Mouse (Mus musculus) stomach, embryonic 15.5 days (tissue): ENCODE measurements around the gene Clic1. TPM values are rescaled to one million over a fixed set of nuclear protein-coding genes. Genes with fewer than 3 reads are reported as not detected.
A peak's percentile ranks its signal among the peaks of the same experiment; 100 is the strongest.

Source experiments
- ATAC-seq: fragments of 200-750 bp; cut with Nextera tagmentation; 2 replicates; pipeline ENCODE4 v1.8.0; 2017; ENCODE audit warnings: low read depth, moderate number of reproducible peaks, moderate TSS enrichment; ENCODE audit not compliant: insufficient read depth, low FRiP score
- H3K27ac ChIP-seq: fragments of 300-500 bp; sonication (generic); 2 replicates; pipeline ENCODE4 v1.5.1; 2015; ENCODE audit warnings: mild to moderate bottlenecking, inconsistent platforms
- H3K27me3 ChIP-seq: fragments of 300-500 bp; sonication (generic); replicated peaks from 2 replicates; pipeline ENCODE4 v1.6.1; 2015; ENCODE audit warnings: inconsistent platforms
- H3K36me3 ChIP-seq: fragments of 300-500 bp; sonication (generic); 2 replicates; pipeline ENCODE4 v1.6.1; 2015; ENCODE audit warnings: inconsistent platforms
- H3K4me1 ChIP-seq: fragments of 300-500 bp; sonication (generic); 2 replicates; pipeline ENCODE4 v1.6.1; 2015; ENCODE audit warnings: inconsistent platforms
- H3K4me2 ChIP-seq: fragments of 300-500 bp; sonication (generic); 2 replicates; pipeline ENCODE4 v1.6.1; 2015; ENCODE audit warnings: mild to moderate bottlenecking, inconsistent platforms
- H3K4me3 ChIP-seq: fragments of 300-500 bp; sonication (generic); replicated peaks from 2 replicates; pipeline ENCODE4 v1.5.1; 2015; ENCODE audit warnings: inconsistent platforms
- H3K9ac ChIP-seq: fragments of 300-500 bp; sonication (generic); 2 replicates; pipeline ENCODE4 v1.6.1; 2015; ENCODE audit warnings: inconsistent platforms
- H3K9me3 ChIP-seq: fragments of 300-500 bp; sonication (generic); 2 replicates; pipeline ENCODE4 v1.6.1; 2016; ENCODE audit warnings: inconsistent platforms
- WGBS: fragments of 180-500 bp; shearing (Covaris S2); methylation state at CpG from one replicate; pipeline ENCODE4 v1.1.7; 2015; 5-methylcytosine and 5-hydroxymethylcytosine counted together
- polyA plus RNA-seq: library from polyadenylated mRNA; unstranded; fragments of >200 nt; fragmentation: Nextera tagmentation; extraction: Ambion mirVana; gene quantifications from 2 replicates; pipeline ENCODE4 v1.2.1, GENCODE M21; 2015

Gene Clic1
- polyA plus RNA-seq, 1 experiment from 2014 or later = 363 TPM

GRCm38 (mm10) chr17:35105740-35106389 is 56.1 kb downstream of the Clic1 start:
- 0 out of 2 replicates have a peak overlapping the region, but pooled peaks have one; percentile 21 for H3K4me2 ChIP-seq
- H3K4me1 ChIP-seq = peaks cover 3% of the 10 kb centered on the region; the same call in 1 of the 2 replicates
- 26% methylated on average over 13 of the region's 13 CpGs for WGBS
- no peaks in the 10 kb centered on the region for H3K27me3 ChIP-seq
- H3K9me3 ChIP-seq = no peaks in the 10 kb centered on the region
- ATAC-seq = no peak
- no peak overlapping the region for H3K4me3 ChIP-seq
- no peak overlapping the region for H3K27ac ChIP-seq
- peaks cover 19% of the 10 kb centered on the region for H3K36me3 ChIP-seq
- H3K9ac ChIP-seq = no peak overlapping the region

- no peak for ATAC-seq
- H3K9ac ChIP-seq = no peak overlapping the region
- no peak overlapping the region for H3K4me2 ChIP-seq
- H3K9me3 ChIP-seq = no peaks in the 10 kb centered on the region
- peaks cover 3% of the 10 kb centered on the region; the same call in 1 of the 2 replicates for H3K4me1 ChIP-seq
- H3K27me3 ChIP-seq = no peaks in the 10 kb centered on the region
- no peak overlapping the region for H3K4me3 ChIP-seq
- 64% methylated on average over 3 of the region's 3 CpGs for WGBS
- no peak overlapping the region for H3K27ac ChIP-seq
- H3K36me3 ChIP-seq = peaks cover 13% of the 10 kb centered on the region
These were observed 56.8 kb downstream of the Clic1 start for GRCm38 (mm10) chr17:35106522-35106921.

- Histone ChIP-seq H3K36me3 (0 out of 2 replicates have a peak, but pooled peaks cover 2% of the 10 kb centered on the region), H3K4me1 (peaks cover 3% of the 10 kb centered on the region; the same call in 1 of the 2 replicates), H3K9ac (no peak within 1 kb of the TSS), H3K4me2 (no peak within 1 kb of the TSS), H3K4me3 (no peak within 1 kb of the TSS), H3K9me3 (no peaks in the 10 kb centered on the region), H3K27ac (no peak within 1 kb of the TSS), H3K27me3 (no peaks in the 10 kb centered on the region)
- ATAC-seq = no peak
- WGBS = 75% methylated on average over 6 of the region's 6 CpGs
These were observed 58.3 kb downstream of the Clic1 start, which contains the start of gene Ly6g5c for GRCm38 (mm10) chr17:35108097-35108496. Ly6g5c (plus strand) TSS chr17:35108279.

Other genes starting within 250 kb of the Clic1 start
- 1.1 and 1.7 TPM in 2 replicates for gene Cyp21a1, start 245.4 kb upstream of the Clic1 start, polyA plus RNA-seq
- gene Stk19, start 213.0 kb upstream of the Clic1 start, polyA plus RNA-seq = 25.7 and 26.5 TPM in 2 replicates
- gene Dxo, start 212.9 kb upstream of the Clic1 start, polyA plus RNA-seq = 52.9 and 53.1 TPM in 2 replicates
- 39.5 and 48.8 TPM in 2 replicates for gene Skiv2l, start 199.8 kb upstream of the Clic1 start, polyA plus RNA-seq
- 87.8 and 103 TPM in 2 replicates for gene Nelfe, start 199.6 kb upstream of the Clic1 start, polyA plus RNA-seq
- 20.8 and 30.4 TPM in 2 replicates for gene Cfb, start 187.4 kb upstream of the Clic1 start, polyA plus RNA-seq
- 2.7 and 3.0 TPM in 2 replicates for gene Zbtb12, start 170.5 kb upstream of the Clic1 start, polyA plus RNA-seq
- gene Gm20547, start 167.9 kb upstream of the Clic1 start, polyA plus RNA-seq = not detected in 2 replicates
- gene C2, start 151.7 kb upstream of the Clic1 start, polyA plus RNA-seq = 4.4 and 6.2 TPM in 2 replicates
- 70.0 and 74.5 TPM in 2 replicates for gene Ehmt2, start 151.5 kb upstream of the Clic1 start, polyA plus RNA-seq
- gene Slc44a4, start 135.5 kb upstream of the Clic1 start, polyA plus RNA-seq = 15.2 and 17.9 TPM in 2 replicates
- gene Neu1, start 118.7 kb upstream of the Clic1 start, polyA plus RNA-seq = 36.9 and 44.5 TPM in 2 replicates
- 0.34 and 0.90 TPM in 2 replicates for gene Hspa1b, start 90.7 kb upstream of the Clic1 start, polyA plus RNA-seq
- gene Gm20481, start 80.1 kb upstream of the Clic1 start, polyA plus RNA-seq = not detected in 2 replicates
- 9.9 and 12.1 TPM in 2 replicates for gene Hspa1a, start 77.8 kb upstream of the Clic1 start, polyA plus RNA-seq
- gene Hspa1l, start 77.3 kb upstream of the Clic1 start, polyA plus RNA-seq = 0.49 and 0.89 TPM in 2 replicates
- 175 and 182 TPM in 2 replicates for gene Lsm2, start 68.1 kb upstream of the Clic1 start, polyA plus RNA-seq
- 119 and 124 TPM in 2 replicates for gene Vars, start 49.0 kb upstream of the Clic1 start, polyA plus RNA-seq
- 0.31 TPM in 2 replicates for gene Vwa7, start 33.4 kb upstream of the Clic1 start, polyA plus RNA-seq
- 13.2 and 14.8 TPM in 2 replicates for gene Sapcd1, start 21.9 kb upstream of the Clic1 start, polyA plus RNA-seq
- gene Msh5, start 3.2 kb upstream of the Clic1 start, polyA plus RNA-seq = 3.8 and 4.8 TPM in 2 replicates
- 210 and 216 TPM in 2 replicates for gene Ddah2, start 9.1 kb downstream of the Clic1 start, polyA plus RNA-seq
- gene Ly6g6c, start 15.4 kb downstream of the Clic1 start, polyA plus RNA-seq = 6.2 and 17.2 TPM in 2 replicates
- 0.44 and 0.73 TPM in 2 replicates for gene Mpig6b, start 16.2 kb downstream of the Clic1 start, polyA plus RNA-seq
- 9.4 and 16.8 TPM in 2 replicates for gene Ly6g6e, start 26.9 kb downstream of the Clic1 start, polyA plus RNA-seq
- gene Ly6g6d, start 28.1 kb downstream of the Clic1 start, polyA plus RNA-seq = 3.6 and 4.4 TPM in 2 replicates
- 0.15 and 0.41 TPM in 2 replicates for gene Ly6g6f, start 35.6 kb downstream of the Clic1 start, polyA plus RNA-seq
- 92.0 and 97.8 TPM in 2 replicates for gene Abhd16a, start 39.3 kb downstream of the Clic1 start, polyA plus RNA-seq
- not detected in 2 replicates for gene Ly6g5c, start 58.3 kb downstream of the Clic1 start, polyA plus RNA-seq
- 0.69 and 0.85 TPM in 2 replicates for gene Ly6g5b, start 65.5 kb downstream of the Clic1 start, polyA plus RNA-seq
- 17.4 and 19.1 TPM in 2 replicates for gene Gpank1, start 71.5 kb downstream of the Clic1 start, polyA plus RNA-seq
- 251 and 262 TPM in 2 replicates for gene Csnk2b, start 72.1 kb downstream of the Clic1 start, polyA plus RNA-seq
- gene D17H6S53E, start 76.4 kb downstream of the Clic1 start, polyA plus RNA-seq = 11.9 and 12.2 TPM in 2 replicates
- 21.2 and 47.5 TPM in 2 replicates for gene Apom, start 82.1 kb downstream of the Clic1 start, polyA plus RNA-seq
- gene Bag6, start 85.2 kb downstream of the Clic1 start, polyA plus RNA-seq = 42.2 and 48.0 TPM in 2 replicates
- 148 and 172 TPM in 2 replicates for gene Prrc2a, start 114.9 kb downstream of the Clic1 start, polyA plus RNA-seq
- gene Aif1, start 126.1 kb downstream of the Clic1 start, polyA plus RNA-seq = 18.7 and 21.9 TPM in 2 replicates
- gene Lst1, start 138.5 kb downstream of the Clic1 start, polyA plus RNA-seq = 23.7 and 25.1 TPM in 2 replicates
- gene Ltb, start 144.5 kb downstream of the Clic1 start, polyA plus RNA-seq = 3.7 and 5.5 TPM in 2 replicates
- 0.18 and 0.28 TPM in 2 replicates for gene Tnf, start 152.0 kb downstream of the Clic1 start, polyA plus RNA-seq
- 0.77 and 0.83 TPM in 2 replicates for gene Lta, start 155.4 kb downstream of the Clic1 start, polyA plus RNA-seq
- gene Gm16181, start 170.9 kb downstream of the Clic1 start, polyA plus RNA-seq = 0.86 TPM in 1 of 2 replicates, not detected in the other
- gene Atp6v1g2, start 183.7 kb downstream of the Clic1 start, polyA plus RNA-seq = 5.1 and 5.9 TPM in 2 replicates
- gene Nfkbil1, start 185.8 kb downstream of the Clic1 start, polyA plus RNA-seq = 12.5 and 14.1 TPM in 2 replicates
- 361 and 392 TPM in 2 replicates for gene Ddx39b, start 191.8 kb downstream of the Clic1 start, polyA plus RNA-seq
- gene H2-D1, start 212.8 kb downstream of the Clic1 start, polyA plus RNA-seq = 135 and 148 TPM in 2 replicates